Mouse (Mus musculus): Measurements from ENCODE around the gene Grifin. TPM values are rescaled to one million over a fixed set of nuclear protein-coding genes. Genes with fewer than 3 reads are reported as not detected.

Gene Grifin
- polyA plus RNA-seq, 1 experiment from 2014 or later = not detected

Other genes starting within 250 kb of the Grifin start
- gene Mad1l1, start 243.5 kb downstream of the Grifin start, polyA plus RNA-seq (2015; fragmentation: Nextera tagmentation; extraction: Ambion mirVana) = 48.2 and 49.7 TPM in 2 replicates
- 39.2 and 46.9 TPM in 2 replicates for gene Nudt1, start 243.4 kb downstream of the Grifin start, polyA plus RNA-seq (2015; fragmentation: Nextera tagmentation; extraction: Ambion mirVana)
- gene Mrm2, start 233.2 kb downstream of the Grifin start, polyA plus RNA-seq (2015; fragmentation: Nextera tagmentation; extraction: Ambion mirVana) = 20.4 and 21.9 TPM in 2 replicates
- 21.2 and 23.3 TPM in 2 replicates for gene Snx8, start 175.8 kb downstream of the Grifin start, polyA plus RNA-seq (2015; fragmentation: Nextera tagmentation; extraction: Ambion mirVana)
- 126 and 130 TPM in 2 replicates for gene Eif3b, start 145.7 kb downstream of the Grifin start, polyA plus RNA-seq (2015; fragmentation: Nextera tagmentation; extraction: Ambion mirVana)
- 0.20 and 0.47 TPM in 2 replicates for gene Gm4869, start 119.4 kb downstream of the Grifin start, polyA plus RNA-seq (2015; fragmentation: Nextera tagmentation; extraction: Ambion mirVana)
- 28.9 and 30.6 TPM in 2 replicates for gene Chst12, start 59.5 kb downstream of the Grifin start, polyA plus RNA-seq (2015; fragmentation: Nextera tagmentation; extraction: Ambion mirVana)
- 31.8 and 36.0 TPM in 2 replicates for gene Lfng, start 42.2 kb upstream of the Grifin start, polyA plus RNA-seq (2015; fragmentation: Nextera tagmentation; extraction: Ambion mirVana)
- 42.3 and 43.7 TPM in 2 replicates for gene Ttyh3, start 84.0 kb upstream of the Grifin start, polyA plus RNA-seq (2015; fragmentation: Nextera tagmentation; extraction: Ambion mirVana)
- gene Iqce, start 137.3 kb upstream of the Grifin start, polyA plus RNA-seq (2015; fragmentation: Nextera tagmentation; extraction: Ambion mirVana) = 24.6 and 28.2 TPM in 2 replicates
- gene Brat1, start 139.9 kb upstream of the Grifin start, polyA plus RNA-seq (2015; fragmentation: Nextera tagmentation; extraction: Ambion mirVana) = 24.2 and 26.0 TPM in 2 replicates
- 0.79 and 1.5 TPM in 2 replicates for gene Amz1, start 159.1 kb upstream of the Grifin start, polyA plus RNA-seq (2015; fragmentation: Nextera tagmentation; extraction: Ambion mirVana)